Mouse (Mus musculus) CD4-positive, CD25-positive, alpha-beta regulatory T cell, adult 2 months (primary cell): ENCODE data around the gene Ptpn6.

Source experiments
- DNase-seq: peaks from one replicate; pipeline ENCODE4 v3.0.0-alpha.2; 2012; ENCODE audit warnings: low read depth, low spot score

Ptpn6 gene

GRCm38 (mm10) chr6:124738511-124739023 is at the start of gene Ptpn6:
Gene Ptpn6, minus strand, starts transcription at chr6:124738714.
- DNase-seq: peak; percentile 64

DNA sequence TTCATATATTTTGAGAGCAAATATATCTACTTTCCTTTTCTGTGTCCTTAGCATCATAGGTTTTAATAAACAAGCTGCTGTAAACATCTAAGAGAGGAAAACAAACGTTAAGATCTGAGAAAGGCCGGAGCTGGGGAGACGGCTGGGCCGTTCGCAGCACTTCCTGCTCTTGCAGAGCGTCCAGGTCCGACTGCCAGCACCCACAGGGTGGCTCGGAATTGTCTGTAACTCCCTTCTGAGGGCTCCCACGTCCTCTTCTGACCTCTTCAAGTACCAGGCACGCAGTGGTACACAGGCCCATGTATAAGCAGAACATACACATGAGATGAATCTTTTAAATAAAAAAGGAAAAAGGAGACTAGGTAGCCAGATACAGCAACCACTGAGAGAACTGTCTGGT is 49.2 kb upstream of the Ptpn6 start:
- DNase-seq: no peak

- no peak for DNase-seq
Observed at GRCm38 (mm10) chr6:124786756-124787420, 48.4 kb upstream of the Ptpn6 start.

GRCm38 (mm10) chr6:124782436-124782835 is 43.9 kb upstream of the Ptpn6 start:
- DNase-seq: peak; percentile 78

- DNase-seq: no peak
Observed at GRCm38 (mm10) chr6:124780917-124781316, 42.4 kb upstream of the Ptpn6 start.

GRCm38 (mm10) chr6:124779984-124780416 is 41.5 kb upstream of the Ptpn6 start:
- DNase-seq: no peak

GRCm38 (mm10) chr6:124779222-124779983 is 40.9 kb upstream of the Ptpn6 start, which contains the start of gene Lrrc23:
Gene Lrrc23, minus strand, starts transcription at chr6:124779727.
- DNase-seq: peak; percentile 91

DNA sequence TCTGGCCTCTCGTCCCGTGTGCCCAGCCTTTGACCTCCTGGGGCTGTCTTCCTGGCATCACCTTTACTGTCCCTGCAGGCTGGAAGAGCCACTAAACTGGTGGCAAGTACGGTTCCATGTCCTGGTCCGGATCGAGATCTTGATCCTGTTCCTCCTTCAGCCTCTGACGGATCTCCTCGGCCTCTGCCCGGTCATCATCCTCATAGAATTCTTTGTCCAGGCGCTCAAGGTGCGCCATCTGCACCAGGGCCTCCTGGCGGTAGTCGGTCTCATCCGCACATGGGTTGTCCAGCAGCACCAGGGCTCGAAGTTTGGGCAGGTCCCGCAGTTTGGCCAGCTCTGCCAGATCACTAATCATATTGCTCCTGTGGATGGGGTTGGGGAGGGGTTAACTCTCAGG is 32.0 kb upstream of the Ptpn6 start:
- no peak for DNase-seq

DNA sequence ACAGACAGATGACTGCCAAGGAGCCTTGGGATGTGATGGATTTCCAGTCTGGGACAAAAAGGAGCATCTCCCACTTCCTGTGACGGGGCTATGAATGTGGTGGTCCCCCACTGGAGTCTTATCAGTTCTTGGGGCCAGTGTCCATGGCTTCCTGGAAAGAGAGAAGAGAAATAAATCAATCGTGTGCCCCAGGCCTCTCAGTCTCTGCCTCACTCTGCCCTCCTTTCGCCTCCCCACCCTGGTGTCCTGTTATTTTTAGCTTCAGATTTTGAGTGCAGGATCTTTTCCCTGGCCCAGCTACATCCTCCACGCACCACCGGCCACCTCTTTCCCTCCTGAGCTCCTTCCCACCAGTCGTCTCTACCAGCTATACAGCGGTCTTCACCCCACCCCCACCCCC is 31.5 kb upstream of the Ptpn6 start:
- no peak for DNase-seq

DNA sequence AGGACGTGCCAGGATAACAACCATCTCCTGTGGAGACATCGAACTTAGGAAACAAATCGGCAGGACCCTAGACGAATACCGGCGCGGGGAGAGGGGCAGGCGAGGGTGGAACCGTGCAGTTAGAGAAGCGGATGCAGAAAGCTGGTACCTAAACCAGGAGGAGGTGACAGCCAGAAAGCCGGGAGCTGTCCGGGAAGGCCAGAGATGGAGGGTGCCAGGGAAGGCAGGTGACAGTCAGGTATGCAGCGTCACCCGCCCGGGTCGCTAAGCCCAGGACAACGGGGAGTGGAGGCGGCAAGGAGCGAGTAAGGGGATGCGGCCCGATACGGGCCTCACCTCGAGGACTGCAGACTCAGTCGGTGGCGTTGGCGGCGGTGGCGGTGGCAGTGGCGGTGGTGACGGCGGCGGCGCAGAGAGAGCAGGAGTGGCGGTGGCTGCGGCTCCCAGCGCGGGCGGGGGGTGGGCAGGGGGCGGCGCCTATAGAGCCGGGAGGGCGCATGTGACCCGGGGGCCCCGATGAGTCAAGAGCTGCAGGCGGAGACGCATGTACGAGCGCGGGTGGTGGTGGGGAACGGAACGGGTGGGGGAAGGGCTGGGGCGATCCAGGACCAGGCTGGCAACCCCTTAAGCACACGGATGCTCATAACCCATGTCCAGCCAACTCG is 30.7 kb upstream of the Ptpn6 start, which contains the start of gene Eno2:
Gene Eno2, minus strand, starts transcription at position 573 of the 665 bp plus-strand sequence.
- peak; percentile 81 for DNase-seq

DNA sequence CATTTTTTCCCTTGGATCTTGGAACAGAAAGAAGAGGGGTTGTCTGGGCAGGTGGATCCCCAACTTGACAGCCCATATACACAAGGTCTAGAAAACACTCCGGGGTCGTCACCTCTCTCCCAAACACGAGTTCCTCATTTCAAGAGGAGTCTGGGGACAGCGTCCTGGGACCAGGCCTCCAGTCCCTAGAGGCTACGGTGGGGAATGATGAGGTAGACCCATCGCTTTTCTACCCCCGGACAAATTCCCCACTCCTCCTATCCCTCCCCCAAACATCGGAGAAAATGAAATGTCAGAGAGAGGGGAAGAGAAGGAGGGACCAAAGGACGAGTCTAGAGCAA is 30.2 kb upstream of the Ptpn6 start:
- DNase-seq: no peak

GRCm38 (mm10) chr6:124767920-124768703 is 29.6 kb upstream of the Ptpn6 start:
- DNase-seq: peak; percentile 63

- no peak for DNase-seq
Observed at GRCm38 (mm10) chr6:124767536-124767919, 29.0 kb upstream of the Ptpn6 start.

- DNase-seq: no peak
Observed at GRCm38 (mm10) chr6:124765951-124766350, 27.4 kb upstream of the Ptpn6 start.

DNA sequence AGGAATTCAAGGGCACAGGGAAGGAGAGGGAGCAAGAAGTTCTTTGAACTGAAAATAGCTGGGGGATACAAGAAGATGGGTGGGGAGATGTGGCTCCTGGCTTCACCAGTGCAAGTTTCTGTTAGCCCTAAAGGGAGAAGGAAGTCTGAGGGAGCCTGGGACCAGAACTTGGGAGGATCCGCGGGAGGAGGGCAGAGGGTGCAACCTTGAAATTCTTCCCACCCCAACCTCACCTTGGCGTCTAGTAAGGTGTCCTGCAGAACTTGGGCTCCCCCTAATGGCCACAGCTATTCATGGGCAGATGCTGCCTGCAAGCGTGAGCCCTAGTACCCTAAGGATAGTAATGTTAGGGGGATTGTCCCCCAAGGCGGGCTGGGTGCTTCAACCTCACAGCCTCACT is 20.7 kb upstream of the Ptpn6 start:
- peak; percentile 94 for DNase-seq

GRCm38 (mm10) chr6:124758849-124759232 is 20.3 kb upstream of the Ptpn6 start:
- no peak for DNase-seq

GRCm38 (mm10) chr6:124757909-124758848 is 19.7 kb upstream of the Ptpn6 start:
- no peak for DNase-seq

- no peak for DNase-seq
Observed at GRCm38 (mm10) chr6:124757351-124757880, 18.9 kb upstream of the Ptpn6 start.

GRCm38 (mm10) chr6:124756652-124757350 is 18.3 kb upstream of the Ptpn6 start:
- peak; percentile 60 for DNase-seq
